Mouse (Mus musculus) C2C12 (cell line): Measurements from ENCODE around the gene Tmem150c. TPM values are rescaled to one million over a fixed set of nuclear protein-coding genes. Genes with fewer than 3 reads are reported as not detected.

ENCODE experiments used
- H3K27me3 ChIP-seq: one replicate; pipeline ENCODE4 v1.6.1; 2011; ENCODE audit not compliant: control insufficient read depth, insufficient read depth, insufficient read length
- H3K36me3 ChIP-seq: one replicate; pipeline ENCODE4 v1.6.1; 2011; ENCODE audit not compliant: control insufficient read depth, insufficient read depth
- H3K4me3 ChIP-seq: one replicate; pipeline ENCODE4 v1.5.1; 2011; ENCODE audit warnings: mild to moderate bottlenecking, control low read depth; ENCODE audit not compliant: poor library complexity, insufficient read depth, severe bottlenecking
- H3K79me2 ChIP-seq: one replicate; pipeline ENCODE4 v1.6.1; 2011; ENCODE audit not compliant: control insufficient read depth, insufficient read depth
- H3K79me3 ChIP-seq: one replicate; pipeline ENCODE4 v1.6.1; 2011; ENCODE audit warnings: low read depth, control low read depth
- H3ac ChIP-seq: one replicate; pipeline ENCODE3; 2011; ENCODE audit warnings: low read depth; ENCODE audit not compliant: control insufficient read depth, insufficient read length
- CEBPB ChIP-seq: IDR thresholded peaks from one replicate; pipeline ENCODE4 v1.6.1; 2011; ENCODE audit warnings: low read depth, mild to moderate bottlenecking, control low read depth, moderate library complexity
- CTCF ChIP-seq: IDR thresholded peaks from one replicate; pipeline ENCODE4 v1.5.1; 2011; ENCODE audit not compliant: control insufficient read depth, insufficient read depth, insufficient read length
- FOSL1 ChIP-seq: IDR thresholded peaks from one replicate; pipeline ENCODE4 v1.8.0; 2011; ENCODE audit warnings: mild to moderate bottlenecking, low read length; ENCODE audit not compliant: poor library complexity, insufficient read depth, severe bottlenecking
- MAX ChIP-seq: IDR thresholded peaks from one replicate; pipeline ENCODE4 v1.6.1; 2011; ENCODE audit warnings: mild to moderate bottlenecking, control low read depth
- MYOD1 ChIP-seq: IDR thresholded peaks from one replicate; pipeline ENCODE4 v1.6.1; 2011; ENCODE audit warnings: low read depth; ENCODE audit not compliant: control insufficient read depth, insufficient read length
- MYOG ChIP-seq: IDR thresholded peaks from one replicate; pipeline ENCODE4 v1.6.1; 2011; ENCODE audit not compliant: control insufficient read depth, insufficient read length; ENCODE audit errors: extremely low read depth
- USF1 ChIP-seq: IDR thresholded peaks from one replicate; pipeline ENCODE4 v1.6.1; 2011; ENCODE audit warnings: low read depth, mild to moderate bottlenecking, control low read depth, moderate library complexity
- polyA plus RNA-seq: library from polyadenylated mRNA; unstranded; fragments of >200 nt; fragmentation: generic; extraction: Trizol; gene quantifications from one replicate; pipeline ENCODE4 v1.2.1, GENCODE M21; 2012; ENCODE audit warnings: missing spikeins

Gene Tmem150c
- polyA plus RNA-seq, 1 experiment: not detected

- TF ChIP-seq MAX (no peak), CEBPB (no peak), MYOD1 (no peak), CTCF (no peak), MYOG (no peak), FOSL1 (no peak), USF1 (no peak)
- H3K27me3 ChIP-seq: peaks cover 2% of the 10 kb centered on the region
- H3K36me3 ChIP-seq: no peaks in the 10 kb centered on the region
- no peak overlapping the region for H3K4me3 ChIP-seq
- no peak overlapping the region for H3ac ChIP-seq
- H3K79me3 ChIP-seq: no peaks in the 10 kb centered on the region
- H3K79me2 ChIP-seq: no peaks in the 10 kb centered on the region
These were observed 38.9 kb downstream of the Tmem150c start for GRCm38 (mm10) chr5:100120711-100121141.

- H3K36me3 ChIP-seq: no peaks in the 10 kb centered on the region
- TF ChIP-seq FOSL1: no peak
- no peak for TF ChIP-seq USF1
- TF ChIP-seq MAX: no peak
- TF ChIP-seq CTCF: no peak
- no peak for TF ChIP-seq CEBPB
- no peak for TF ChIP-seq MYOD1
- no peak for TF ChIP-seq MYOG
- H3K4me3 ChIP-seq: no peak overlapping the region
- no peaks in the 10 kb centered on the region for H3K79me2 ChIP-seq
- no peak overlapping the region for H3ac ChIP-seq
- no peaks in the 10 kb centered on the region for H3K27me3 ChIP-seq
- H3K79me3 ChIP-seq: no peaks in the 10 kb centered on the region
These were observed 40.3 kb downstream of the Tmem150c start for GRCm38 (mm10) chr5:100119331-100119730.

- H3K27me3 ChIP-seq: peaks cover 3% of the 10 kb centered on the region
- H3K4me3 ChIP-seq: no peak overlapping the region
- no peaks in the 10 kb centered on the region for H3K36me3 ChIP-seq
- H3K79me3 ChIP-seq: no peaks in the 10 kb centered on the region
- no peak overlapping the region for H3ac ChIP-seq
- TF ChIP-seq USF1 (no peak), MYOG (no peak), MAX (no peak), MYOD1 (no peak), CEBPB (no peak), CTCF (no peak), FOSL1 (no peak)
- H3K79me2 ChIP-seq: no peaks in the 10 kb centered on the region
These were observed 46.2 kb downstream of the Tmem150c start for GRCm38 (mm10) chr5:100113403-100113802.

GRCm38 (mm10) chr5:100110581-100110980, 49.0 kb downstream of the Tmem150c start:
- H3K27me3 ChIP-seq: peaks cover 8% of the 10 kb centered on the region
- TF ChIP-seq USF1 (no peak), MYOG (no peak), FOSL1 (no peak), CEBPB (no peak), MAX (no peak), CTCF (no peak), MYOD1 (no peak)
- H3K79me3 ChIP-seq: no peaks in the 10 kb centered on the region

GRCm38 (mm10) chr5:100109543-100110282, 49.9 kb downstream of the Tmem150c start:
- Histone ChIP-seq H3K36me3 (no peaks in the 10 kb centered on the region), H3K79me2 (no peaks in the 10 kb centered on the region), H3K4me3 (no peak overlapping the region), H3K79me3 (no peaks in the 10 kb centered on the region), H3K27me3 (peaks cover 8% of the 10 kb centered on the region), H3ac (no peak overlapping the region)
- TF ChIP-seq FOSL1 (no peak), CEBPB (no peak), USF1 (no peak), MYOD1 (no peak), MYOG (no peak)

More at GRCm38 (mm10) chr5:100110581-100110980, 49.0 kb downstream of the Tmem150c start:
- H3ac ChIP-seq: no peak overlapping the region
- no peaks in the 10 kb centered on the region for H3K36me3 ChIP-seq
- no peak overlapping the region for H3K4me3 ChIP-seq
- H3K79me2 ChIP-seq: no peaks in the 10 kb centered on the region
